Mouse (Mus musculus): Measurements from ENCODE around the gene Dapl1. TPM values are rescaled to one million over a fixed set of nuclear protein-coding genes. Genes with fewer than 3 reads are reported as not detected.
A peak's percentile ranks its signal among the peaks of the same experiment; 100 is the strongest.

The Dapl1 gene
- polyA plus RNA-seq, 1 experiment from 2014 or later: 3.4 TPM

DNA sequence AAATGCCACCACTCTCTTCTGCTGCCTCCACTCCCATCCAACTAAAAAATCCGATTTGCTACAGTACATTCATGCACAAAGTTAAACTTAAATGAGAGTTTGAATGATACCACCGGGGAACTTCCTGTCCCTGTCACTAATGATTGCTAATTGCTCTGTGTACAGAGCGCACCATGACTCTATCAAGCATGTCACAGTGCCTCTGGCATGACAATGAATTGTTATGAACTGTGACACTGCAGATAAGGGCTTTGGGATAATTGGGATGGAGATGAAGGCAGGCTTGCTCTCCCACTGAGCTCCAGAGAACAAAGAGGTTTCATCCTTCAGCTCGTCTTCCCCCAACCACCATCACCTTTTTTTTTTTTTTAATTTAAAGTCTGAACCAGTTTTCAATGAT lies 1.2 kb downstream of the Dapl1 start:
- no peak overlapping the region for H3K4me2 ChIP-seq (replicated peaks)
- no peak overlapping the region for H3K27ac ChIP-seq
- H3K36me3 ChIP-seq: no peaks in the 10 kb centered on the region
- H3K4me1 ChIP-seq: peaks cover 5% of the 10 kb centered on the region; the same call in 1 of the 2 replicates
- no peaks in the 10 kb centered on the region for H3K9me3 ChIP-seq (replicated peaks)
- ATAC-seq (ENCODE audit: low FRiP score): peak; percentile 84
- H3K4me3 ChIP-seq: no peak overlapping the region
- H3K27me3 ChIP-seq: 0 out of 2 replicates have a peak, but pooled peaks cover 2% of the 10 kb centered on the region
- 39% methylated on average over 4 of the region's 4 CpGs for WGBS
- H3K9ac ChIP-seq: no peak overlapping the region

DNA sequence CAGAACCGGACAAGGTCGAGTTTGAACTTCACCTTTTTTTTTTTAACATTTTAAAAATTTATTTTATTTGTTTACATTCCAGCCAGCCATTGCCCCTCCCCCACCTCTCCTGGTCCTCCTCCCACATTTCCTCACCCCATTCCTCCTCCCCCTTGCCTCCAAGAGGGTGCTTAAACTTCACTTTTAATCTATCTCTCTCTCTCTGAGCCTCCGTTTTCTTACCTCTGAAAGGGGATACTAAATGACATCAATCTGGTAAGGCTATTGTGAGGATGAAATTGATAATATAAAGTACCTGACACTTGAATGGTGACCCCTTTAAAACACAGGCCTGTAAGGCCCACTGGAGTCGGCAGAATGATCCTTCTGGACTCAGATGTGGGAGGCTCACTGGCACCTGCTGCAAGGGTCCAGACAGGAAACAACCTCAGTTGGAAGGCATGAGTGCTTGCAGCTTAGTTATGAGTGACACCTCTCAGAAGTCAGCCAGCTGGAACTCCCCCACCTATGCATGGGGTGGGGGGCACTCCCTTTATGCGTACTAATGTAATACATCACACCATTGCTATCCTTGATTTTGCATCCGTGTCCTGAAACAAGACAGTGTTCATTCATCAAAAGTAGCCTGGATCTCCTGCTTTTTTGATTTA lies 1.9 kb downstream of the Dapl1 start:
- peaks cover 5% of the 10 kb centered on the region; the same call in 1 of the 2 replicates for H3K4me1 ChIP-seq
- peak; percentile 23; the same call in 1 of the 2 replicates for ATAC-seq (ENCODE audit: low FRiP score)
- no peaks in the 10 kb centered on the region for H3K36me3 ChIP-seq
- no peaks in the 10 kb centered on the region for H3K9me3 ChIP-seq (replicated peaks)
- no peak overlapping the region for H3K4me3 ChIP-seq
- WGBS: 65% methylated on average over 6 of the region's 6 CpGs
- no peak overlapping the region for H3K4me2 ChIP-seq (replicated peaks)
- H3K27me3 ChIP-seq: 0 out of 2 replicates have a peak, but pooled peaks cover 2% of the 10 kb centered on the region
- H3K9ac ChIP-seq: no peak overlapping the region
- H3K27ac ChIP-seq: no peak overlapping the region

DNA sequence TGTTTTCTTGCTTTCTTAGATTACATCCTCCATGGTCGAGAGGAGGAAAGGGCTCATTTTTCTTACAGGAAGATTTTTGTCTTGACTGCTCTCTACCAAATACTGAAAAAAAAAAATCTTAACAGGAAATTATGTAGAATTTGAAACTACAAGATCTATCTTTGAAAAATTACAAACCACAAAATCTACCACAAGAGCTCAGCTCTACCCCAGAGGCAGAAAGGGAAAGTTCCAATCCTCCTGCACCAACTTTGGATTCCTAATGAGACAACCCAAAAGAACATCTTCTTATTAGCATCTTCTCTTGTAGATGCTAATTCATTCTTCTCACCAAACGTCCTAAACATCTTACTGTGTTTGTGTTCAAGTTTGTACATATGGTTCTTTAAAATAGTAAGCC lies 3.8 kb downstream of the Dapl1 start:
- Histone ChIP-seq H3K4me3 (no peak overlapping the region), H3K9me3 (replicated peaks) (no peaks in the 10 kb centered on the region), H3K27ac (no peak overlapping the region), H3K4me1 (peaks cover 5% of the 10 kb centered on the region; the same call in 1 of the 2 replicates), H3K9ac (no peak overlapping the region), H3K4me2 (replicated peaks) (no peak overlapping the region), H3K27me3 (0 out of 2 replicates have a peak, but pooled peaks cover 2% of the 10 kb centered on the region), H3K36me3 (no peaks in the 10 kb centered on the region)
- ATAC-seq (ENCODE audit: low FRiP score): no peak
- WGBS: 65% methylated on average over 2 of the region's 2 CpGs

DNA sequence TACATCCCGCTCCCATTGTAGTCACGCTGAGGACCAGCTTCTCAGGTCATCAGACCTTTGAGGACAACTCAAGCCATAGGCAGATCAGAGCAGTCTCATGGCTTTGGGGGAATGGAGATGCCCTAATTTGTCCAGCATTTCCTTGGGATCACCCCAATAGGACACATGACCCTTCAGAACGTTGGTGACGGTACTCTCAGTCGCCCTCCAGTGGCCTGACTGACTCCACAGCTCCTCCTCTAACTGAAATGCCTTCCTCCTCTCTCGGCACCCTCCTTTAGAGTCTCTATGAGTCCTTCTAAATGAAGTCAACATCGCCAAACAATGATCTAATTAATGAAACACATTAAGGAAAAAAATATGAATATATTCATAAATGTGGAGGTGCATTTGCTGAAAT lies 5.9 kb downstream of the Dapl1 start:
- ATAC-seq (ENCODE audit: low FRiP score): no peak
- H3K9ac ChIP-seq: no peak overlapping the region
- H3K27ac ChIP-seq: no peak overlapping the region
- no peak overlapping the region for H3K4me2 ChIP-seq (replicated peaks)
- no peak overlapping the region for H3K4me3 ChIP-seq
- peaks cover 5% of the 10 kb centered on the region; the same call in 1 of the 2 replicates for H3K4me1 ChIP-seq
- no peaks in the 10 kb centered on the region for H3K27me3 ChIP-seq
- WGBS: 81% methylated on average over 7 of the region's 7 CpGs
- no peaks in the 10 kb centered on the region for H3K36me3 ChIP-seq
- H3K9me3 ChIP-seq (replicated peaks): no peaks in the 10 kb centered on the region

DNA sequence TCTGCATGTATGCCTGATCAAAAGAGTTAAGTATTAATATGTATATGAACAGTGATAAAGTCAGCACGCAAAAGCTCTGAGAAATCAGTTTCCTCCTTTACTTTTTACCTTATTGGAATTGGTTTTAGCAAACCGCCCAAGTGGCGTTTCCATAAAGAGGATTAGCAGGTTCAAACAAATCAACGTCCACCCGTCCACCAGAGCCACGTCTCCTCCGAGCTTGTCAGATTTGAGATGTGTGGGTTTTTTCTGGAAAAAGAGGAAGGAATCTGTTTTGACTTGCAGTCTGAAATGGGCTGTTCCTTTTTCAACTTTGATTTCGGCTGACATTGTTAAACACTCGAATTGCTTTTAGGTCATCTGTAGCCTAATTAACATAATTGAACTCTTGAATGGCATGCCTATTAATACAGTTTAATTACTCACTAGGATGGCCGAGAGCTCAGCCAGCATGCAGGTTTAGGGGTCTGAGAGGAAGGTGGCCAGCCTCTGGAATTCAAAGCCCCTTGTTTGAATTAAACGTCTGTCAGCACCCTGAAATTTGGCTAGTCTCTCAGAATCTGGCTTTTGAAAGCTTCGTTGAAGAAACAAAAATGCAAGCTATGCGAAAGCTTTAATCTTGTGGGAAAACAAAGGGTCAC lies 9.1 kb downstream of the Dapl1 start:
- Histone ChIP-seq H3K4me1 (no peaks in the 10 kb centered on the region), H3K36me3 (no peaks in the 10 kb centered on the region), H3K4me2 (replicated peaks) (no peak overlapping the region), H3K27ac (no peak overlapping the region), H3K27me3 (no peaks in the 10 kb centered on the region), H3K9ac (no peak overlapping the region), H3K4me3 (no peak overlapping the region), H3K9me3 (replicated peaks) (no peaks in the 10 kb centered on the region)
- WGBS: 50% methylated on average over 13 of the region's 13 CpGs
- ATAC-seq (ENCODE audit: low FRiP score): no peak

DNA sequence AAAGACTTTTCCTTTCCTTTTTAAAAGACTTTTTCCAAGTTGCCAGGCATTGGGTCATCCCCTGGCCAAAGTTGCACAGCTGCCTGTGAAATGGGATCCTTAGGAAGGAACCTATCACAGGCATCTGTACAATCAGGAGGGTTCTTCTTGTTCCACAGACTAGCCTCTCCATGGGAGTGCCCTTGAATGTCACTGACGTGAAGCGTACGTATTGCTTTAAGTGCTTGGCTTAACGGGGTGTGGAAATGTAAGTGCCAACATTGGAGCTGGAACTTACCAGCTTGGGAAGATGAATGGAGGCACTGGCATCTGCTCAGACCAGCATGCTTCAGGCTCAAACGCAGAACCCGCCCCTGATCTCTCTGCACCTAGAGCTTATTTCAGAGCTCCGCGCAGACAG lies 14.7 kb downstream of the Dapl1 start:
- Histone ChIP-seq H3K9me3 (replicated peaks) (no peaks in the 10 kb centered on the region), H3K4me1 (no peaks in the 10 kb centered on the region), H3K27ac (no peak overlapping the region), H3K4me3 (no peak overlapping the region), H3K4me2 (replicated peaks) (no peak overlapping the region), H3K36me3 (no peaks in the 10 kb centered on the region), H3K27me3 (no peaks in the 10 kb centered on the region), H3K9ac (no peak overlapping the region)
- ATAC-seq (ENCODE audit: low FRiP score): no peak
- 89% methylated on average over 8 of the region's 8 CpGs for WGBS

DNA sequence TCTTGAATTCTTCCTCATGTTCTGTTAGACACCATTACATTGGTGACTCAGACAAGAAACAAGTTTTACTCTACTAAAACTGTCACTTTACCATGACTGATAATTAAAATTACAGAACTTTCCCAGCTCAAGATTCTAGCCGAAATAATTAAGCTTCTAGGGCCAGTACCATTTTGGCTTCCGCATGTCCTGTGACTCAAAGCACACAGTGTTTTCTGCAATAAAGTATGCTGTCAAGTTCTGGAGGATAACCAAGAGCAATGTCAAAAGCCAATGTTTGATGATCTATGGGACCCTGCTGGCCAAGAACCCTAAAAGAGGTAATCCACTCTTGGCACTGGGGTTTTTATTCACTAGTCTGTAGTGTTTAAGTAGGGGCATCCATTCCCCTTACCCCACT lies 15.3 kb downstream of the Dapl1 start:
- WGBS: 91% methylated on average over 2 of the region's 2 CpGs
- H3K4me3 ChIP-seq: no peak overlapping the region
- H3K9ac ChIP-seq: no peak overlapping the region
- ATAC-seq (ENCODE audit: low FRiP score): no peak
- no peaks in the 10 kb centered on the region for H3K9me3 ChIP-seq (replicated peaks)
- no peak overlapping the region for H3K27ac ChIP-seq
- H3K27me3 ChIP-seq: no peaks in the 10 kb centered on the region
- H3K4me1 ChIP-seq: no peaks in the 10 kb centered on the region
- H3K36me3 ChIP-seq: no peaks in the 10 kb centered on the region
- H3K4me2 ChIP-seq (replicated peaks): no peak overlapping the region

DNA sequence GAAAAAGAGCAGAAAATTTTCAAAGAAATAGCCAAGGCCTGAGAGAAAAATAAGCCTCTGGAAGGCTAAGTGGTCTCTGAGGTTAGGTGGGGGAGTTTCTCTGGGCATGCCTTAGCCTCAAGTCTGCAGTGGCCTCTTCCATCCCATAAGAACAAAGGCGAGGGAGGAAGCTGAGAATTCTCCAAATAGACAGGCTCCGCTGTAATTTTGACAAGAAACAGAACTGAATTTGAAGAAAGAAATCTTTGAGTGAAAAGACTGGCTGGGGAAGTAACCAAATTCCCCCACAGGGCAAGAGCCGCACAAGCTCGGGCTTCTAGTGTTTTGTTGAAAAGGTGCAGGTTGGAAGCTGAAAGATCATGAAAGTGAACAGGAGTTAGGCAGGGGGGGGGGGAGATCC lies 24.6 kb downstream of the Dapl1 start:
- Histone ChIP-seq H3K4me3 (no peak overlapping the region), H3K4me2 (replicated peaks) (no peak overlapping the region), H3K4me1 (peaks cover 11% of the 10 kb centered on the region), H3K27me3 (no peaks in the 10 kb centered on the region), H3K9ac (no peak overlapping the region), H3K9me3 (replicated peaks) (no peaks in the 10 kb centered on the region), H3K27ac (no peak overlapping the region), H3K36me3 (no peaks in the 10 kb centered on the region)
- 66% methylated on average over 4 of the region's 4 CpGs for WGBS
- ATAC-seq (ENCODE audit: low FRiP score): no peak

DNA sequence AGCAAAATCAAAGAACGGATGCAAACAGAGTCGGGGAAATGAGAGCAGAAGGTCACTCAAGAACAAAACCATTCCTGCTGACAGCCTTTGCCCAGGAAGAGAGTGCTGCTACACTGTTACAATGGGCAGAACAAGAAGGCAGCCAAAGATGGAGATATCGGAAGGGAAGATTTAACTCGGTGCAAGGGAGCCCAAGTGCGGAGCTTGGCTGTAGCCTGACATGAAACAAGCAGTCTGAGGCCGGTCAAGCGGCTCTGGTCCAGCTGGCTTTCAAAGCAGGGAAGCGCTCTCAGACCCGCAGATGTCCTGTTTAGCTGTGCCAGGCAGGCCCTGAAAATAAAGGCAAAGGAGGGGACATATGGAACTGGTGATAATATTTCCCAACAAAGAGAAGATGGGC lies 26.0 kb downstream of the Dapl1 start:
- H3K36me3 ChIP-seq: no peaks in the 10 kb centered on the region
- no peaks in the 10 kb centered on the region for H3K27me3 ChIP-seq
- H3K9me3 ChIP-seq (replicated peaks): no peaks in the 10 kb centered on the region
- no peak overlapping the region for H3K9ac ChIP-seq
- peak overlapping the region; percentile 35; the same call in 1 of the 2 replicates for H3K27ac ChIP-seq
- no peak overlapping the region for H3K4me2 ChIP-seq (replicated peaks)
- WGBS: 33% methylated on average over 9 of the region's 9 CpGs
- H3K4me3 ChIP-seq: no peak overlapping the region
- peaks cover 11% of the 10 kb centered on the region for H3K4me1 ChIP-seq
- ATAC-seq (ENCODE audit: low FRiP score): peak; percentile 43; the same call in 1 of the 2 replicates

DNA sequence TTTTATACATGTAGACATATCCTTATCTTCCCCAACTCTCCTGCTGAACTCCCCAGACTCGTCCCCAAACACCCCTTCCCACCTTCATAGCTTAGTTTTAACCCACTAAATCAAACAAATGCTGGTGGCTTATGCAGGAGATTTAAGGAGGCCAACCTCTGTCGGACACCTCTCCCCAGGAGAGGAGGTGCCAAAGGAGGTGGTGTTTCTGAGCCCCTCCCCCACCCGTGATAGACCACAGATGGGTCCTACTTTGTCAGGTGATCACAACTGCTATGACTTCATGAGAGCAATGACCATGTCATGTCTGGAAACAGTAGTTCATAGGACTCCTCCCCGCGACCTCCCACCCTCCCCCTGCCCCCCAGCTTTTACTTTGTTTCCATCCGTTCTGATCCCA lies 26.4 kb downstream of the Dapl1 start:
- H3K9ac ChIP-seq: no peak overlapping the region

DNA sequence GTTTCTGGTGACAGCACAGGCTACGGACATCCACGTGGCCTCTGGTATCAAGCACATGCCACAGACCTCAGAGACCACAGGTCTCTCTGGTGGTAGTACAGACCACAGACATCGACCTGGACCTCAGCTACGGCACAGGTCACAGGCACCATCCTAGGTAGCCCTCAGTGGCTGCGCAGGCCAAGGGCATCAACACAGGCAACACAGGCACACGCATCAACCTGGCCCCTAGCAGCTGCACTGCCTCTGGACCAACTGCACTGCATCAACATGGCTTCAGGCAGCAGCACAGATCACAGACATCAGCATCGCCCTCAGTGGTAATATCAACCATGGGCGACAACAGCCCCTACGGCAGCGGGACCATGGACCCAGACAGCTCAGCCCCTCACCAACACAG lies 36.2 kb downstream of the Dapl1 start:
- H3K9me3 ChIP-seq (replicated peaks): no peaks in the 10 kb centered on the region
- H3K9ac ChIP-seq: no peak overlapping the region
- H3K36me3 ChIP-seq: no peaks in the 10 kb centered on the region
- H3K4me2 ChIP-seq (replicated peaks): no peak overlapping the region
- H3K27me3 ChIP-seq: no peaks in the 10 kb centered on the region
- no peak overlapping the region for H3K4me3 ChIP-seq
- ATAC-seq (ENCODE audit: low FRiP score): no peak
- no peak overlapping the region for H3K27ac ChIP-seq
- H3K4me1 ChIP-seq: 0 out of 2 replicates have a peak, but pooled peaks cover 2% of the 10 kb centered on the region
- 97% methylated on average over 10 of the region's 10 CpGs for WGBS

More for the DNA sequence above, 26.4 kb downstream of the Dapl1 start:
- H3K4me1 ChIP-seq: peaks cover 11% of the 10 kb centered on the region
- no peaks in the 10 kb centered on the region for H3K9me3 ChIP-seq (replicated peaks)
- H3K4me3 ChIP-seq: no peak overlapping the region
- no peaks in the 10 kb centered on the region for H3K27me3 ChIP-seq
- WGBS: 65% methylated on average over 6 of the region's 6 CpGs
- H3K36me3 ChIP-seq: no peaks in the 10 kb centered on the region
- ATAC-seq (ENCODE audit: low FRiP score): peak; percentile 54
- no peak overlapping the region for H3K27ac ChIP-seq
- no peak overlapping the region for H3K4me2 ChIP-seq (replicated peaks)

DNA sequence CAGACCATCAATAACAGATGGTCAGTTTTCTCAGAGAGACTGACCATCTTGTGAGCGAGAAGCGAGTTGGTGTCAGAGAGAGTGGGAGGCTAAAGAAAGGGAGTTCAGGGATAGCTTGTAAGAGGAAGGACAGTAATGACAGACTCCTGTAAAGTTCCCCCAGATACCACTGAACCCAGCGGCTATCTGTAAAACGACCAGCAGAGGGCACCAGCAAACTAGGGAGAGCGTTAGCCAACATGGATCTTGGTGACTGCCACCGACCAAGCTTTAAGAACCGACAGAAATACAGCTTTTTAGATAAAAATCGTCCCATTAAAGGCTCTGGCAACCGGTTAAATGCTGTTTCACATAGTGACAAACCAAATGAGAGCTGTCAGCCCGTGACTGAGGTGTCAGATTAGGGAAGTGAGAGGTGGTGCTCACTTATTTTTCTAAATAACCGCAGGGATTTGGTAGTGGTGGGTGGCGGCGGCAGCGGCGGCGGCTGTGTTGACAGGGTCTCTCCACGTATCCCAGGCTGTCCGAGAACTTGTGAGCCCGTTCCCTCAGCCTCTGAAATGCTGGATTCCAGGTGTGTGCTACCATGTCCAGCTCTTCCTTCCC lies 37.7 kb downstream of the Dapl1 start:
- no peaks in the 10 kb centered on the region for H3K9me3 ChIP-seq (replicated peaks)
- H3K4me2 ChIP-seq (replicated peaks): peak overlapping the region; percentile 42
- 0 out of 2 replicates have a peak, but pooled peaks cover 2% of the 10 kb centered on the region for H3K4me1 ChIP-seq
- ATAC-seq (ENCODE audit: low FRiP score): peak; percentile 85
- peak overlapping the region; percentile 18 for H3K4me3 ChIP-seq
- 0 out of 2 replicates have a peak overlapping the region, but pooled peaks have one; percentile 29 for H3K9ac ChIP-seq
- H3K27ac ChIP-seq: no peak overlapping the region
- 14% methylated on average over 19 of the region's 19 CpGs for WGBS
- no peaks in the 10 kb centered on the region for H3K27me3 ChIP-seq
- no peaks in the 10 kb centered on the region for H3K36me3 ChIP-seq
